ENCODE assay signal across 29 mouse cellular contexts in genomic region chr13:28461281-28461680, GRCm38 (mm10).
A peak's percentile ranks its signal among the peaks of the same experiment; 100 is the strongest.
DNase-seq lines count a peak whose midpoint lies in the region; ATAC-seq and TF ChIP-seq lines count a peak whose summit lies in the region.
"Had no signal": no experiment of that assay in that cellular context is flagged by ENCODE, and none has a peak within 500 bp of the region (broad histone marks: within the 10 kb centered on the region; RNA-seq: fewer than 3 reads in every experiment).

No protein-coding gene starts in this region.

- H3K4me1 ChIP-seq in kidney, adult 2 months (ENCODE audit: control insufficient read depth, insufficient read depth, low read length): no peaks in the 10 kb centered on the region
- no peaks in the 10 kb centered on the region for H3K4me1 ChIP-seq in kidney, embryonic 14.5 days (ENCODE audit: control insufficient read depth, insufficient read depth, low read length)
- H3K4me1 ChIP-seq: embryonic facial prominence, embryonic 13.5 days; forebrain, embryonic 12.5 days; heart, embryonic 10.5 days; heart, embryonic 15.5 days; hindbrain, embryonic 12.5 days; intestine, embryonic 15.5 days; limb, embryonic 13.5 days; lung, embryonic 15.5 days; megakaryocyte, embryonic 14.5 days had no signal

- no peak overlapping the region for H3K27ac ChIP-seq in kidney, adult 2 months (ENCODE audit: insufficient read depth, low read depth, low read length)
- H3K27ac ChIP-seq in kidney, embryonic 14.5 days (ENCODE audit: low read depth, low read length): no peak overlapping the region
- H3K27ac ChIP-seq: embryonic facial prominence, embryonic 13.5 days; forebrain, embryonic 12.5 days; heart, embryonic 10.5 days; heart, embryonic 15.5 days; hindbrain, embryonic 12.5 days; hindbrain, postnatal 0 days; intestine, embryonic 15.5 days; limb, embryonic 13.5 days; lung, embryonic 15.5 days; neural tube, embryonic 15.5 days; stomach, postnatal 0 days had no signal

- H3K9me3 ChIP-seq in kidney, embryonic 14.5 days (ENCODE audit: control insufficient read depth, low read length): no peaks in the 10 kb centered on the region
- H3K9me3 ChIP-seq: embryonic facial prominence, embryonic 13.5 days; forebrain, embryonic 12.5 days; G1E; heart, embryonic 10.5 days; heart, embryonic 15.5 days; hindbrain, embryonic 12.5 days; intestine, embryonic 15.5 days; limb, embryonic 13.5 days; lung, embryonic 15.5 days; megakaryocyte, embryonic 14.5 days; neural tube, embryonic 15.5 days had no signal

- no peak for ATAC-seq in kidney, embryonic 14.5 days (ENCODE audit: low FRiP score, low TSS enrichment)
- ATAC-seq: hindbrain, postnatal 0 days; intestine, embryonic 15.5 days had no signal

- H3K4me3 ChIP-seq in kidney, adult 2 months (ENCODE audit: insufficient read depth, low read depth, low read length): no peak overlapping the region
- no peak overlapping the region for H3K4me3 ChIP-seq in kidney, embryonic 14.5 days (ENCODE audit: low read length)
- H3K4me3 ChIP-seq: embryonic facial prominence, embryonic 13.5 days; forebrain, embryonic 12.5 days; heart, embryonic 10.5 days; heart, embryonic 15.5 days; hindbrain, embryonic 12.5 days; intestine, embryonic 15.5 days; limb, embryonic 13.5 days; lung, embryonic 15.5 days; megakaryocyte, embryonic 14.5 days; neural tube, embryonic 15.5 days had no signal

- no peak for TF ChIP-seq POLR2A in kidney, adult 2 months (IDR thresholded peaks at IDR 0.05; ENCODE audit: low read depth, low read length)

- H3K27me3 ChIP-seq in kidney, adult 2 months (replicated peaks; ENCODE audit: control insufficient read depth, insufficient read depth, low read length): no peaks in the 10 kb centered on the region
- no peaks in the 10 kb centered on the region for H3K27me3 ChIP-seq in kidney, embryonic 14.5 days (ENCODE audit: control insufficient read depth, insufficient read depth, low read length)
- H3K27me3 ChIP-seq: embryonic facial prominence, embryonic 13.5 days; forebrain, embryonic 12.5 days; heart, embryonic 15.5 days; hindbrain, embryonic 12.5 days; intestine, embryonic 15.5 days; limb, embryonic 13.5 days; lung, embryonic 15.5 days; megakaryocyte, embryonic 14.5 days; neural tube, embryonic 15.5 days had no signal

- no peak for TF ChIP-seq CTCF in kidney, adult 2 months (conservative IDR thresholded peaks at IDR 0.05; ENCODE audit: insufficient read depth, insufficient read length, low read depth, low read length)

- 75% methylated on average over 10 of the region's 10 CpGs for WGBS in kidney, adult 2 months
- WGBS in kidney, embryonic 14.5 days: 93% methylated on average over 10 of the region's 10 CpGs

- no peaks in the 10 kb centered on the region for H3K36me3 ChIP-seq in kidney, adult 2 months (ENCODE audit: control insufficient read depth, insufficient read depth, low read length)
- no peaks in the 10 kb centered on the region for H3K36me3 ChIP-seq in kidney, embryonic 14.5 days (ENCODE audit: control insufficient read depth, insufficient read depth, low read length)
- H3K36me3 ChIP-seq: G1E; heart, embryonic 10.5 days; heart, embryonic 15.5 days; hindbrain, embryonic 12.5 days; intestine, embryonic 15.5 days; limb, embryonic 13.5 days; lung, embryonic 15.5 days; neural tube, embryonic 15.5 days had no signal

- no peak overlapping the region for H3K9ac ChIP-seq in kidney, embryonic 14.5 days (ENCODE audit: low read depth, low read length)
- H3K9ac ChIP-seq: embryonic facial prominence, embryonic 13.5 days; forebrain, embryonic 12.5 days; heart, embryonic 15.5 days; hindbrain, embryonic 12.5 days; intestine, embryonic 15.5 days; limb, embryonic 13.5 days; lung, embryonic 15.5 days; neural tube, embryonic 15.5 days had no signal

- DNase-seq in kidney, adult 2 months: peak; percentile 6
- peak; percentile 9 to 42 for DNase-seq in thymus, adult 18-20 months
- no peak for DNase-seq in thymus, postnatal 0 days (ENCODE audit: low spot score)
- DNase-seq in thymus, postnatal 25 days: peak; percentile 39
- DNase-seq in cerebellum, adult 9-10 months: no peak
- DNase-seq: adrenal gland, adult 8-10 months; B cell, adult 2 months; cerebellum, adult 8-10 months; embryo, embryonic 11 days; gastrocnemius, postnatal 14 days; kidney, adult 8-10 months; lung, postnatal 36 days; midbrain, embryonic 14.5 days; right cerebral cortex, postnatal 4 days had no signal

- H3K4me2 ChIP-seq in kidney, embryonic 14.5 days (replicated peaks; ENCODE audit: low read depth, low read length): no peak overlapping the region
- H3K4me2 ChIP-seq: embryonic facial prominence, embryonic 13.5 days; forebrain, embryonic 12.5 days; heart, embryonic 15.5 days; hindbrain, embryonic 12.5 days; intestine, embryonic 15.5 days; limb, embryonic 13.5 days; liver, embryonic 11.5 days; lung, embryonic 15.5 days; neural tube, embryonic 15.5 days had no signal

Comparison
In these comparisons a context has a peak if more than half of its experiments do, and no peak if none do; other contexts are left out.
1. DNase-seq: peak in kidney, adult 2 months (single experiment), thymus, adult 18-20 months (2 of 2) and thymus, postnatal 25 days (single experiment); none in thymus, postnatal 0 days (single experiment) and cerebellum, adult 9-10 months (single experiment).